Mouse (Mus musculus): ENCODE data around the gene Trim26.
A peak's percentile ranks its signal among the peaks of the same experiment; 100 is the strongest.

Trim26 gene

GRCm38 (mm10) chr17:36899376-36899775 lies 62.4 kb downstream of the Trim26 start:
- DNase-seq (ENCODE audit: low spot score) = no peak

GRCm38 (mm10) chr17:36900001-36900400 lies 63.1 kb downstream of the Trim26 start:
- DNase-seq (ENCODE audit: low spot score) = peak; percentile 51

GRCm38 (mm10) chr17:36900691-36901090 lies 63.8 kb downstream of the Trim26 start:
- DNase-seq (ENCODE audit: low spot score) = no peak

- DNase-seq (ENCODE audit: low spot score) = no peak
These were observed 66.7 kb downstream of the Trim26 start for GRCm38 (mm10) chr17:36903651-36904050.

- DNase-seq (ENCODE audit: low spot score) = no peak
These were observed 71.3 kb downstream of the Trim26 start for GRCm38 (mm10) chr17:36908235-36908634.
